Mouse (Mus musculus) macrophage (primary cell): ENCODE results near the gene Rpl23a. TPM values are rescaled to one million over a fixed set of nuclear protein-coding genes. Genes with fewer than 3 reads are reported as not detected.

Experiments used
- H3K27ac ChIP-seq: fragments of 350-480 bp; formaldehyde crosslinking; 2 replicates; pipeline ENCODE4 v1.9.0; 2021
- H3K36me3 ChIP-seq: fragments of 350-480 bp; formaldehyde crosslinking; 2 replicates; pipeline ENCODE4 v1.9.0; 2021; ENCODE audit errors: inconsistent target
- H3K4me3 ChIP-seq: fragments of 350-480 bp; formaldehyde crosslinking; 2 replicates; pipeline ENCODE4 v1.9.0; 2021; ENCODE audit errors: inconsistent target
- H3K79me2 ChIP-seq: fragments of 350-480 bp; formaldehyde crosslinking; 2 replicates; pipeline ENCODE4 v1.9.0; 2021; ENCODE audit errors: inconsistent target
- WGBS: methylation state at CpG from one replicate; pipeline ENCODE4 v1.1.7; 2026; ENCODE audit warnings: inconsistent platforms; ENCODE audit not compliant: missing documents; 5-methylcytosine and 5-hydroxymethylcytosine counted together
- polyA plus RNA-seq: library from polyadenylated mRNA; stranded (reverse); fragments of 250-400 nt; gene quantifications from 3 replicates; pipeline ENCODE4 v1.2.4, GENCODE M21; 2018; ENCODE audit warnings: inconsistent platforms

The Rpl23a gene
- polyA plus RNA-seq, 1 experiment from 2014 or later: 1,342 TPM

- peaks cover 100% of the 10 kb centered on the region for H3K79me2 ChIP-seq
- H3K4me3 ChIP-seq: no peak overlapping the region
- H3K27ac ChIP-seq: no peak overlapping the region
- no peaks in the 10 kb centered on the region for H3K36me3 ChIP-seq
- 88% methylated on average over 6 of the region's 6 CpGs for WGBS
These were observed 49.5 kb downstream of the Rpl23a start for GRCm38 (mm10) chr11:78133915-78134314.

Other genes with a start within 250 kb of the Rpl23a start
- gene Phf12, start 200.8 kb downstream of the Rpl23a start, polyA plus RNA-seq: 22.0 to 26.4 TPM (median 26.0 TPM) in 3 replicates
- 0.70 to 7.4 TPM (median 1.6 TPM) in 3 replicates for gene Dhrs13, start 151.3 kb downstream of the Rpl23a start, polyA plus RNA-seq
- gene Flot2, start 145.7 kb downstream of the Rpl23a start, polyA plus RNA-seq: 38.5 to 68.4 TPM (median 40.1 TPM) in 3 replicates
- gene Eral1, start 103.2 kb downstream of the Rpl23a start, polyA plus RNA-seq: 8.4 to 13.2 TPM (median 12.4 TPM) in 3 replicates
- gene Fam222b, start 88.9 kb downstream of the Rpl23a start, polyA plus RNA-seq: 10.7 to 14.6 TPM (median 14.0 TPM) in 3 replicates
- 0.32 to 0.47 TPM (median 0.40 TPM) in 3 replicates for gene Traf4, start 18.0 kb downstream of the Rpl23a start, polyA plus RNA-seq
- 0.89 to 2.2 TPM (median 1.7 TPM) in 3 replicates for gene Nek8, start 6.9 kb downstream of the Rpl23a start, polyA plus RNA-seq
- 0.76 to 1.4 TPM (median 1.1 TPM) in 3 replicates for gene Tlcd1, start 6.9 kb downstream of the Rpl23a start, polyA plus RNA-seq
- gene Rab34, start 4.8 kb upstream of the Rpl23a start, polyA plus RNA-seq: 8.9 to 23.0 TPM (median 16.1 TPM) in 3 replicates
- gene Proca1, start 9.8 kb upstream of the Rpl23a start, polyA plus RNA-seq: 0.16 to 0.43 TPM in 2 of 3 replicates, not detected in the other
- 54.6 to 89.4 TPM (median 68.8 TPM) in 3 replicates for gene Sdf2, start 62.2 kb upstream of the Rpl23a start, polyA plus RNA-seq
- gene Supt6, start 62.4 kb upstream of the Rpl23a start, polyA plus RNA-seq: 35.9 to 79.5 TPM (median 42.0 TPM) in 3 replicates
- 144 to 210 TPM (median 148 TPM) in 3 replicates for gene 2610507B11Rik, start 78.2 kb upstream of the Rpl23a start, polyA plus RNA-seq
- gene BC030499, start 107.3 kb upstream of the Rpl23a start, polyA plus RNA-seq: 0.32 to 1.4 TPM (median 0.54 TPM) in 3 replicates
- 0.66 to 3.3 TPM (median 2.6 TPM) in 3 replicates for gene Spag5, start 117.9 kb upstream of the Rpl23a start, polyA plus RNA-seq
- gene Aldoc, start 139.4 kb upstream of the Rpl23a start, polyA plus RNA-seq: 6.8 to 30.2 TPM (median 7.3 TPM) in 3 replicates
- 66.8 to 71.6 TPM (median 67.7 TPM) in 3 replicates for gene Pigs, start 144.8 kb upstream of the Rpl23a start, polyA plus RNA-seq
- gene Unc119, start 159.9 kb upstream of the Rpl23a start, polyA plus RNA-seq: 21.6 to 57.5 TPM (median 31.3 TPM) in 3 replicates
- not detected in 3 replicates for gene Foxn1, start 203.0 kb upstream of the Rpl23a start, polyA plus RNA-seq
- 0.20 to 0.62 TPM (median 0.36 TPM) in 3 replicates for gene Slc13a2, start 238.6 kb upstream of the Rpl23a start, polyA plus RNA-seq